Mouse (Mus musculus): Measurements from ENCODE around the gene Apobec1. TPM values are rescaled to one million over a fixed set of nuclear protein-coding genes. Genes with fewer than 3 reads are reported as not detected.
A peak's percentile ranks its signal among the peaks of the same experiment; 100 is the strongest.

Apobec1 gene
- total and polyA plus RNA-seq, 2 experiments from 2014 or later, result 3.9 to 21.0 TPM

- DNase-seq (ENCODE audit: low spot score) (no peak), ATAC-seq (ENCODE audit: insufficient read depth, low read depth) (no peak)
- TF ChIP-seq EP300 (IDR thresholded peaks at IDR 0.05; ENCODE audit: low read depth) (no peak), CTCF (IDR thresholded peaks at IDR 0.05; ENCODE audit: low read depth) (no peak)
Observed at GRCm38 (mm10) chr6:122570695-122571616, 31.3 kb downstream of the Apobec1 start.

DNA sequence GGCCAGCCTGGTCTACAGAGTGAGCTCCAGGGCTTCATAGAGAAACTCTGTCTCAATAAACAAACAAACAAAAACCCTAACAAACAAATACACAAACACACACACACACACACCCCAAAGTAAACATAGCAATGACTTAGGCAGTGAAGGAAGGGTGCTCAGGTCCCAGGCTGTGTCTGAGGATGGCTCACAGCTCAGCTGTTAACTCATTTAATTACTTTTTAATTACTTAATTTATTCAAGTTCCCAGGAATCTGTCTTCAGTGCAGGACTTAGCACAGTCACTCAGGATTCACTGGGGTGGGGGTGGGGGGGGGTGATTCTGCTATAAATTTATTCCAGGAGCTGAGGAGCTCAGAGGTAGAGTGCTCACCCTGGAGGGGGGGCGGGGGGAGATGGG, 32.5 kb downstream of the Apobec1 start:
- 70% methylated on average over 1 of the region's 1 CpGs for WGBS
- H3K4me3 ChIP-seq (ENCODE audit: low read depth, low read length), result no peak overlapping the region
- H3K9ac ChIP-seq (replicated peaks; ENCODE audit: low read depth, low read length), result no peak overlapping the region
- no peaks in the 10 kb centered on the region for H3K9me3 ChIP-seq (replicated peaks; ENCODE audit: control insufficient read depth, low read length)
- no peak overlapping the region for H3K27ac ChIP-seq (ENCODE audit: low read depth)
- DNase-seq (ENCODE audit: low spot score), result no peak
- no peak overlapping the region for H3K4me2 ChIP-seq (ENCODE audit: low read depth, low read length)
- no peaks in the 10 kb centered on the region for H3K4me1 ChIP-seq (ENCODE audit: control insufficient read depth, insufficient read depth)
- H3K36me3 ChIP-seq (replicated peaks; ENCODE audit: control insufficient read depth, insufficient read depth, low read length), result no peaks in the 10 kb centered on the region
- ATAC-seq (ENCODE audit: insufficient read depth, low read depth), result no peak
- H3K27me3 ChIP-seq (ENCODE audit: control insufficient read depth, insufficient read depth, low read length), result no peaks in the 10 kb centered on the region
- TF ChIP-seq CTCF (IDR thresholded peaks at IDR 0.05; ENCODE audit: low read depth), result no peak
- TF ChIP-seq EP300 (IDR thresholded peaks at IDR 0.05; ENCODE audit: low read depth), result no peak

More at GRCm38 (mm10) chr6:122570695-122571616, 31.3 kb downstream of the Apobec1 start:
- Histone ChIP-seq H3K4me3 (ENCODE audit: low read depth, low read length) (no peak overlapping the region), H3K9ac (replicated peaks; ENCODE audit: low read depth, low read length) (no peak overlapping the region), H3K9me3 (replicated peaks; ENCODE audit: control insufficient read depth, low read length) (no peaks in the 10 kb centered on the region), H3K27me3 (ENCODE audit: control insufficient read depth, insufficient read depth, low read length) (no peaks in the 10 kb centered on the region), H3K36me3 (replicated peaks; ENCODE audit: control insufficient read depth, insufficient read depth, low read length) (no peaks in the 10 kb centered on the region), H3K27ac (ENCODE audit: low read depth) (no peak overlapping the region), H3K4me1 (ENCODE audit: control insufficient read depth, insufficient read depth) (no peaks in the 10 kb centered on the region), H3K4me2 (ENCODE audit: low read depth, low read length) (no peak overlapping the region)
- 50% methylated on average over 8 of the region's 8 CpGs for WGBS

DNA sequence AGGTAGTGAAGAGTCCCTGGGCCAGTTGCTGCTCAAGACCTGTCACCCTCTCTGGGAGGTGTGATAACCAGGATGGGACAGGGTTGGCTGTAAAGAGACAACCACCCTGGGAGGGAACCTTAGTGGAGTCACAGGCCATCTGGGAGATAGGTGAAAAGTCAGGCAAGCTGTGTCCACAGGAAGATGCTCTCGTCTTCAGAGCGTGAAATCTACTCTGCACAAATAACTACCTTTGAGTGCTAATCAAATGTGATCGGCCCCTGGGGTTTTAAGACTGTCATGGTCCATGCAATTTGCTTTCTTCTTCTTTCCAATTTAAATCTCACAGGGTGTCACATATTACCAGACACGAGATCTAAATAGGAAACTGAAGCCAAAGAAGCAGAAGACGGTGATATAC, 33.1 kb downstream of the Apobec1 start:
- Histone ChIP-seq H3K4me2 (ENCODE audit: low read depth, low read length) (no peak overlapping the region), H3K4me3 (ENCODE audit: low read depth, low read length) (no peak overlapping the region), H3K27me3 (ENCODE audit: control insufficient read depth, insufficient read depth, low read length) (no peaks in the 10 kb centered on the region), H3K4me1 (ENCODE audit: control insufficient read depth, insufficient read depth) (no peaks in the 10 kb centered on the region), H3K9me3 (replicated peaks; ENCODE audit: control insufficient read depth, low read length) (no peaks in the 10 kb centered on the region), H3K27ac (ENCODE audit: low read depth) (no peak overlapping the region), H3K36me3 (replicated peaks; ENCODE audit: control insufficient read depth, insufficient read depth, low read length) (no peaks in the 10 kb centered on the region), H3K9ac (replicated peaks; ENCODE audit: low read depth, low read length) (no peak overlapping the region)
- DNase-seq (ENCODE audit: low spot score), result no peak
- TF ChIP-seq CTCF (IDR thresholded peaks at IDR 0.05; ENCODE audit: low read depth), result no peak
- 58% methylated on average over 5 of the region's 5 CpGs for WGBS
- no peak for ATAC-seq (ENCODE audit: insufficient read depth, low read depth)

- no peak overlapping the region for H3K9ac ChIP-seq (replicated peaks; ENCODE audit: low read depth, low read length)
- no peak overlapping the region for H3K4me3 ChIP-seq (ENCODE audit: low read depth, low read length)
- DNase-seq (ENCODE audit: low spot score) (no peak), ATAC-seq (ENCODE audit: insufficient read depth, low read depth) (no peak)
- H3K4me2 ChIP-seq (ENCODE audit: low read depth, low read length), result no peak overlapping the region
- no peaks in the 10 kb centered on the region for H3K36me3 ChIP-seq (replicated peaks; ENCODE audit: control insufficient read depth, insufficient read depth, low read length)
- no peak overlapping the region for H3K27ac ChIP-seq (ENCODE audit: low read depth)
- H3K4me1 ChIP-seq (ENCODE audit: control insufficient read depth, insufficient read depth), result no peaks in the 10 kb centered on the region
- no peaks in the 10 kb centered on the region for H3K9me3 ChIP-seq (replicated peaks; ENCODE audit: control insufficient read depth, low read length)
- TF ChIP-seq CTCF (IDR thresholded peaks at IDR 0.05; ENCODE audit: low read depth) (no peak), EP300 (IDR thresholded peaks at IDR 0.05; ENCODE audit: low read depth) (no peak)
- WGBS, result 83% methylated on average over 9 of the region's 9 CpGs
- peaks cover 14% of the 10 kb centered on the region for H3K27me3 ChIP-seq (ENCODE audit: control insufficient read depth, insufficient read depth, low read length)
Observed at GRCm38 (mm10) chr6:122565070-122565784, 37.0 kb downstream of the Apobec1 start.

GRCm38 (mm10) chr6:122562463-122562862, 39.8 kb downstream of the Apobec1 start:
- no peaks in the 10 kb centered on the region for H3K4me1 ChIP-seq (ENCODE audit: control insufficient read depth, insufficient read depth)

More at GRCm38 (mm10) chr6:122562463-122562862, 39.8 kb downstream of the Apobec1 start:
- WGBS, result 3% methylated on average over 6 of the region's 6 CpGs
- H3K27ac ChIP-seq (ENCODE audit: low read depth), result no peak overlapping the region
- H3K9me3 ChIP-seq (replicated peaks; ENCODE audit: control insufficient read depth, low read length), result no peaks in the 10 kb centered on the region
- H3K36me3 ChIP-seq (replicated peaks; ENCODE audit: control insufficient read depth, insufficient read depth, low read length), result no peaks in the 10 kb centered on the region
- peaks cover 14% of the 10 kb centered on the region for H3K27me3 ChIP-seq (ENCODE audit: control insufficient read depth, insufficient read depth, low read length)
- H3K4me2 ChIP-seq (ENCODE audit: low read depth, low read length), result peak overlapping the region; percentile 14; the same call in 1 of the 2 replicates
- no peak for ATAC-seq (ENCODE audit: insufficient read depth, low read depth)
- DNase-seq (ENCODE audit: low spot score), result peak; percentile 37
- no peak overlapping the region for H3K9ac ChIP-seq (replicated peaks; ENCODE audit: low read depth, low read length)
- TF ChIP-seq CTCF (IDR thresholded peaks at IDR 0.05; ENCODE audit: low read depth) (peak; percentile 86), EP300 (IDR thresholded peaks at IDR 0.05; ENCODE audit: low read depth) (no peak)
- no peak overlapping the region for H3K4me3 ChIP-seq (ENCODE audit: low read depth, low read length)

All from heart, postnatal 0 days (tissue).